ENCODE assay signal across 8 mouse cellular contexts in the genomic region with DNA sequence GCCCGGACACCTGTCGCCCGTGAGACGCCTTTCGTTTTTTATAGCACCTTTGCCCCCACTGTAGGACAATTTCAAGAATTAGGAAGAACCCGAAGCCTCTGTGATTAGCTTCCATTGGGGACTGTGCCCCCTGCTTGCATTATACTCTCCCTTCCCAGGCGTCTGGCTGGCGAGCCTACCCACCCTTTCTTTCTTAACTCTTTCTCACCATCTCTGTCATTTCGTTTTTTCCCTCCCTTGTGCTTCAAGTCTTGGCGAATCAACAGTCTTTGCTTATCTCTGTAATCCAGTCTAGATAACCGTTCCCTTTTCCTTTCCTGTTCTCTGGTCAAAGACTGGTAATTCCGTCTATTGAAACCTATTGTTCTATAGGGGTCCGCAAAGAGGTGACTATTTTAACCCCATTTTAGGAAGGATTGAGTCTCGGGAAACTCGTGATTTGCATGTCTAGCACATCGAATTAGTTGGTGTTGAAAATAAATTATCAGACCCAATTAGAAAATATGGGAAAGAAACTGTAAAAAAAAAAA. TPM values are rescaled to one million over a fixed set of nuclear protein-coding genes. Genes with fewer than 3 reads are reported as not detected.
A peak's percentile ranks its signal among the peaks of the same experiment; 100 is the strongest.
DNase-seq lines count a peak whose midpoint lies in the region; ATAC-seq lines count a peak whose summit lies in the region.

No protein-coding gene starts in this region.

- peak overlapping the region; percentile 51 for H3K4me2 ChIP-seq in kidney, embryonic 14.5 days (replicated peaks; ENCODE audit: low read depth, low read length)
- H3K4me2 ChIP-seq in hindbrain, embryonic 12.5 days (replicated peaks), result peak overlapping the region; percentile 91
- peak overlapping the region; percentile 77 for H3K4me2 ChIP-seq in midbrain, embryonic 13.5 days (replicated peaks)

- intact Hi-C loops in left cerebral cortex, postnatal 4 days (cut with DNase I), result no loop called here

- peak overlapping the region; percentile 89 for H3K9ac ChIP-seq in kidney, embryonic 14.5 days (ENCODE audit: low read depth, low read length)
- H3K9ac ChIP-seq in hindbrain, embryonic 12.5 days, result peak overlapping the region; percentile 86
- peak overlapping the region; percentile 88 for H3K9ac ChIP-seq in midbrain, embryonic 13.5 days (replicated peaks)

- no peak for DNase-seq in kidney, adult 9 months
- DNase-seq in adipocyte (ENCODE audit: low spot score), result peak; percentile 29
- DNase-seq in adrenal gland, adult (ENCODE audit: inconsistent age in 2 of 2, low spot score in 1 of 2), result no peak
- no peak for DNase-seq in left cerebral cortex, postnatal 4 days

- H3K9me3 ChIP-seq in kidney, embryonic 14.5 days (ENCODE audit: control insufficient read depth, low read length), result no peaks in the 10 kb centered on the region
- H3K9me3 ChIP-seq in hindbrain, embryonic 12.5 days (replicated peaks), result no peaks in the 10 kb centered on the region
- no peaks in the 10 kb centered on the region for H3K9me3 ChIP-seq in midbrain, embryonic 13.5 days

- peaks cover 21% of the 10 kb centered on the region for H3K36me3 ChIP-seq in kidney, embryonic 14.5 days (ENCODE audit: control insufficient read depth, insufficient read depth, low read length)
- peaks cover 24% of the 10 kb centered on the region for H3K36me3 ChIP-seq in hindbrain, embryonic 12.5 days
- peaks cover 25% of the 10 kb centered on the region for H3K36me3 ChIP-seq in midbrain, embryonic 13.5 days

- WGBS in kidney, embryonic 14.5 days, result under 1% methylated on average over 16 of the region's 16 CpGs
- WGBS in hindbrain, embryonic 12.5 days, result under 1% methylated on average over 16 of the region's 16 CpGs
- under 1% methylated on average over 16 of the region's 16 CpGs for WGBS in midbrain, embryonic 13.5 days

- H3K4me3 ChIP-seq in kidney, embryonic 14.5 days (ENCODE audit: low read length), result peak overlapping the region; percentile 95
- peak overlapping the region; percentile 65 for H3K4me3 ChIP-seq in hindbrain, embryonic 12.5 days
- peak overlapping the region; percentile 78 for H3K4me3 ChIP-seq in midbrain, embryonic 13.5 days (replicated peaks)

- H3K27me3 ChIP-seq in kidney, embryonic 14.5 days (ENCODE audit: control insufficient read depth, insufficient read depth, low read length), result no peaks in the 10 kb centered on the region
- no peaks in the 10 kb centered on the region for H3K27me3 ChIP-seq in hindbrain, embryonic 12.5 days
- no peaks in the 10 kb centered on the region for H3K27me3 ChIP-seq in midbrain, embryonic 13.5 days

- H3K27ac ChIP-seq in kidney, embryonic 14.5 days (ENCODE audit: low read depth, low read length), result peak overlapping the region; percentile 93
- H3K27ac ChIP-seq in hindbrain, embryonic 12.5 days, result peak overlapping the region; percentile 95
- peak overlapping the region; percentile 96 for H3K27ac ChIP-seq in midbrain, embryonic 13.5 days

- H3K4me1 ChIP-seq in kidney, embryonic 14.5 days (ENCODE audit: control insufficient read depth, insufficient read depth, low read length), result peaks cover 12% of the 10 kb centered on the region; the same call in 1 of the 2 replicates
- peaks cover 18% of the 10 kb centered on the region for H3K4me1 ChIP-seq in hindbrain, embryonic 12.5 days
- H3K4me1 ChIP-seq in midbrain, embryonic 13.5 days (replicated peaks), result peaks cover 22% of the 10 kb centered on the region

- no peak for ATAC-seq in kidney, embryonic 14.5 days (ENCODE audit: low FRiP score, low TSS enrichment)
- peak; percentile 60 for ATAC-seq in hindbrain, embryonic 12.5 days (ENCODE audit: low FRiP score)
- ATAC-seq in midbrain, embryonic 13.5 days, result no peak
- no peak for ATAC-seq in granulocyte monocyte progenitor cell, adult 5-6 weeks (replicated peaks; ENCODE audit: poor library complexity, severe bottlenecking)

RNA-seq across cellular contexts. Expression of gene Ankra2, which starts 0.6 kb away (rescaled TPM):
- 18.7 and 21.4 TPM in 2 replicates for polyA plus RNA-seq in kidney, embryonic 14.5 days (2014; fragmentation: Nextera tagmentation; extraction: Ambion mirVana)
- polyA plus RNA-seq in hindbrain, embryonic 12.5 days (2016; fragmentation: Nextera tagmentation; extraction: Ambion mirVana), result 42.2 and 44.8 TPM in 2 replicates
- polyA plus RNA-seq in midbrain, embryonic 13.5 days (2015; fragmentation: Nextera tagmentation; extraction: Ambion mirVana), result 55.4 and 58.9 TPM in 2 replicates
- total RNA-seq in granulocyte monocyte progenitor cell, adult 5-6 weeks (2014; fragmentation: Nextera tagmentation), result 20.8 and 23.2 TPM in 2 replicates
- total RNA-seq in granulocyte monocyte progenitor cell, adult 5-6 weeks (2017), result 9.8 and 18.1 TPM in 2 replicates
- total RNA-seq in left cerebral cortex, postnatal 4 days (2021), result 10 to 100 TPM; 77.9 to 82.0 TPM

RNA-seq across cellular contexts. Expression of gene Utp15, which starts 0.7 kb away (rescaled TPM):
- 21.6 and 42.2 TPM in 2 replicates for polyA plus RNA-seq in kidney, embryonic 14.5 days (2014; fragmentation: Nextera tagmentation; extraction: Ambion mirVana)
- polyA plus RNA-seq in hindbrain, embryonic 12.5 days (2016; fragmentation: Nextera tagmentation; extraction: Ambion mirVana), result 35.0 and 36.1 TPM in 2 replicates
- polyA plus RNA-seq in midbrain, embryonic 13.5 days (2015; fragmentation: Nextera tagmentation; extraction: Ambion mirVana), result 31.8 and 32.5 TPM in 2 replicates
- 24.9 and 26.4 TPM in 2 replicates for total RNA-seq in granulocyte monocyte progenitor cell, adult 5-6 weeks (2014; fragmentation: Nextera tagmentation)
- total RNA-seq in granulocyte monocyte progenitor cell, adult 5-6 weeks (2017), result 47.6 and 53.0 TPM in 2 replicates
- total RNA-seq in left cerebral cortex, postnatal 4 days (2021), result 10 to 100 TPM; 24.5 to 25.9 TPM

RNA-seq across cellular contexts. Expression of gene Gm21976, which starts 16.2 kb away (rescaled TPM):
- polyA plus RNA-seq in kidney, embryonic 14.5 days (2014; fragmentation: Nextera tagmentation; extraction: Ambion mirVana), result not detected in 2 replicates
- polyA plus RNA-seq in hindbrain, embryonic 12.5 days (2016; fragmentation: Nextera tagmentation; extraction: Ambion mirVana), result not detected in 2 replicates
- polyA plus RNA-seq in midbrain, embryonic 13.5 days (2015; fragmentation: Nextera tagmentation; extraction: Ambion mirVana), result not detected in 2 replicates
- not detected in 2 replicates for total RNA-seq in granulocyte monocyte progenitor cell, adult 5-6 weeks (2014; fragmentation: Nextera tagmentation)
- total RNA-seq in granulocyte monocyte progenitor cell, adult 5-6 weeks (2017), result not detected in 2 replicates
- not detected for total RNA-seq in left cerebral cortex, postnatal 4 days (2021)

RNA-seq across cellular contexts. Expression of gene Btf3, which starts 53.3 kb away (rescaled TPM):
- polyA plus RNA-seq in kidney, embryonic 14.5 days (2014; fragmentation: Nextera tagmentation; extraction: Ambion mirVana), result 811 and 923 TPM in 2 replicates
- polyA plus RNA-seq in hindbrain, embryonic 12.5 days (2016; fragmentation: Nextera tagmentation; extraction: Ambion mirVana), result 631 and 677 TPM in 2 replicates
- polyA plus RNA-seq in midbrain, embryonic 13.5 days (2015; fragmentation: Nextera tagmentation; extraction: Ambion mirVana), result 584 and 625 TPM in 2 replicates
- 959 and 1,109 TPM in 2 replicates for total RNA-seq in granulocyte monocyte progenitor cell, adult 5-6 weeks (2014; fragmentation: Nextera tagmentation)
- 1,746 and 2,150 TPM in 2 replicates for total RNA-seq in granulocyte monocyte progenitor cell, adult 5-6 weeks (2017)
- total RNA-seq in left cerebral cortex, postnatal 4 days (2021), result 100 to 1,000 TPM; 307 to 340 TPM

RNA-seq across cellular contexts. Expression of gene Arhgef28, which starts 57.3 kb away (rescaled TPM):
- 33.7 and 38.6 TPM in 2 replicates for polyA plus RNA-seq in kidney, embryonic 14.5 days (2014; fragmentation: Nextera tagmentation; extraction: Ambion mirVana)
- polyA plus RNA-seq in hindbrain, embryonic 12.5 days (2016; fragmentation: Nextera tagmentation; extraction: Ambion mirVana), result 13.7 and 16.7 TPM in 2 replicates
- 12.9 and 13.6 TPM in 2 replicates for polyA plus RNA-seq in midbrain, embryonic 13.5 days (2015; fragmentation: Nextera tagmentation; extraction: Ambion mirVana)
- 0.88 and 2.5 TPM in 2 replicates for total RNA-seq in granulocyte monocyte progenitor cell, adult 5-6 weeks (2014; fragmentation: Nextera tagmentation)
- total RNA-seq in granulocyte monocyte progenitor cell, adult 5-6 weeks (2017), result 2.9 and 4.4 TPM in 2 replicates
- 10 to 100 TPM; 43.8 to 49.9 TPM for total RNA-seq in left cerebral cortex, postnatal 4 days (2021)
